Mouse (Mus musculus) heart, postnatal 0 days (tissue): ENCODE results near the gene Mbtps2.

ENCODE experiments used
- CTCF ChIP-seq: IDR thresholded peaks from 2 replicates; pipeline ENCODE4 v1.5.1; 2016; ENCODE audit warnings: antibody characterized with exemption, control low read depth, low read depth
- EP300 ChIP-seq: IDR thresholded peaks from 2 replicates; pipeline ENCODE4 v1.6.1; 2016; ENCODE audit warnings: antibody characterized with exemption, low read depth

DNA sequence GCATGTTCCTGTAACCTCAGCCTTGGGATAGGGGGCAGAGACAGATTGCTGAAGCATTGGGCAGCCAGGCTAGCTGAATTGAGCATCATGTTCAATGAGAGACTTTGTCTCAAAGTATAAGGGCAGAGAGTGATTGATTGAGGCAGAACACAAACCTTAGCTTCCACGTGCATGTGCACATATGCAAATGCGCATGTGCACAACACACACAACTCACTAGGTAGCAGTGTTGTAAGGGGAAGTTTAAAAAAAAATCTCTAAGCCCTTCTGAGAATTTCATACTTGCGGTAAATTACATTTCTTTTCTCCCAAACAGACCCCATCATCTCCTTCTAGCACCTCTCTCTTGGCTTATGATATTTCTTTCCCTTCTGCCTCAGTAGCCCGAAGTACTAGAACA, 46.2 kb upstream of the Mbtps2 start:
- TF ChIP-seq CTCF (no peak), EP300 (no peak)
